Mouse (Mus musculus) ES-Bruce4 (cell line): Measurements from ENCODE around the gene Dnajc15.

Experiments
- CTCF ChIP-seq: IDR thresholded peaks from one replicate; pipeline ENCODE4 v1.8.1; 2011; ENCODE audit warnings: low read depth, low read length
- EP300 ChIP-seq: IDR thresholded peaks from 2 replicates; pipeline ENCODE4 v1.6.1; 2011; ENCODE audit warnings: low read depth, low read length; ENCODE audit not compliant: insufficient read depth
- POLR2A ChIP-seq: IDR thresholded peaks from one replicate; pipeline ENCODE4 v1.8.1; 2011; ENCODE audit warnings: low read length; ENCODE audit not compliant: insufficient read depth

- TF ChIP-seq CTCF (no peak), POLR2A (no peak), EP300 (no peak)
These were observed 73.2 kb downstream of the Dnajc15 start for GRCm38 (mm10) chr14:77801571-77802267.
